Mouse (Mus musculus): ENCODE measurements around the gene Srebf2. TPM values are rescaled to one million over a fixed set of nuclear protein-coding genes. Genes with fewer than 3 reads are reported as not detected.

The Srebf2 gene
- polyA plus RNA-seq, 1 experiment, result not detected

GRCm38 (mm10) chr15:82212752-82213063, 65.7 kb downstream of the Srebf2 start, which contains the start of gene Shisa8:
Shisa8 (minus strand) TSS chr15:82212815.
- TF ChIP-seq POLR2A (IDR thresholded peaks at IDR 0.05; ENCODE audit: insufficient read depth, low read depth, low read length) (no peak), CTCF (IDR thresholded peaks at IDR 0.05; ENCODE audit: insufficient read depth, low read depth, low read length) (no peak)

GRCm38 (mm10) chr15:82213222-82213621, 66.2 kb downstream of the Srebf2 start:
- Histone ChIP-seq H3K27ac (ENCODE audit: insufficient read depth, low read depth, low read length) (peak overlapping the region; percentile 79), H3K4me1 (ENCODE audit: control insufficient read depth, insufficient read depth, low read length) (peaks cover 48% of the 10 kb centered on the region), H3K4me3 (ENCODE audit: insufficient read depth, low read depth, low read length) (peak overlapping the region; percentile 91)
- 50% methylated on average over 4 of the region's 4 CpGs for WGBS
- TF ChIP-seq POLR2A (IDR thresholded peaks at IDR 0.05; ENCODE audit: insufficient read depth, low read depth, low read length), result no peak
- no peak for TF ChIP-seq CTCF (IDR thresholded peaks at IDR 0.05; ENCODE audit: insufficient read depth, low read depth, low read length)

More at GRCm38 (mm10) chr15:82212752-82213063, 65.7 kb downstream of the Srebf2 start, which contains the start of gene Shisa8:
- peaks cover 50% of the 10 kb centered on the region for H3K4me1 ChIP-seq (ENCODE audit: control insufficient read depth, insufficient read depth, low read length)
- WGBS, result under 1% methylated on average over 34 of the region's 34 CpGs
- H3K4me3 ChIP-seq (ENCODE audit: insufficient read depth, low read depth, low read length), result peak within 1 kb of the TSS; percentile 91
- peak within 1 kb of the TSS; percentile 92 for H3K27ac ChIP-seq (ENCODE audit: insufficient read depth, low read depth, low read length)

GRCm38 (mm10) chr15:82215332-82216046, 68.5 kb downstream of the Srebf2 start:
- Histone ChIP-seq H3K4me3 (ENCODE audit: insufficient read depth, low read depth, low read length) (no peak overlapping the region; the same call in 1 of the 2 replicates), H3K27ac (ENCODE audit: insufficient read depth, low read depth, low read length) (peak overlapping the region; percentile 96), H3K4me1 (ENCODE audit: control insufficient read depth, insufficient read depth, low read length) (peaks cover 50% of the 10 kb centered on the region)
- TF ChIP-seq POLR2A (IDR thresholded peaks at IDR 0.05; ENCODE audit: insufficient read depth, low read depth, low read length) (no peak), CTCF (IDR thresholded peaks at IDR 0.05; ENCODE audit: insufficient read depth, low read depth, low read length) (no peak)
- WGBS, result 21% methylated on average over 11 of the region's 11 CpGs

- H3K4me3 ChIP-seq (ENCODE audit: insufficient read depth, low read depth, low read length), result 0 out of 2 replicates have a peak overlapping the region, but pooled peaks have one; percentile 0
- 17% methylated on average over 20 of the region's 20 CpGs for WGBS
- TF ChIP-seq CTCF (IDR thresholded peaks at IDR 0.05; ENCODE audit: insufficient read depth, low read depth, low read length), result no peak
- TF ChIP-seq POLR2A (IDR thresholded peaks at IDR 0.05; ENCODE audit: insufficient read depth, low read depth, low read length), result no peak
- peak overlapping the region; percentile 96 for H3K27ac ChIP-seq (ENCODE audit: insufficient read depth, low read depth, low read length)
- H3K4me1 ChIP-seq (ENCODE audit: control insufficient read depth, insufficient read depth, low read length), result peaks cover 58% of the 10 kb centered on the region
These were observed 69.3 kb downstream of the Srebf2 start for GRCm38 (mm10) chr15:82216142-82216827.

- WGBS, result 23% methylated on average over 7 of the region's 7 CpGs
- H3K4me1 ChIP-seq (ENCODE audit: control insufficient read depth, insufficient read depth, low read length), result peaks cover 58% of the 10 kb centered on the region
- TF ChIP-seq POLR2A (IDR thresholded peaks at IDR 0.05; ENCODE audit: insufficient read depth, low read depth, low read length), result no peak
- peak; percentile 69 for TF ChIP-seq CTCF (IDR thresholded peaks at IDR 0.05; ENCODE audit: insufficient read depth, low read depth, low read length)
These were observed 70.1 kb downstream of the Srebf2 start for GRCm38 (mm10) chr15:82217039-82217438.

GRCm38 (mm10) chr15:82217980-82218379, 71.0 kb downstream of the Srebf2 start:
- Histone ChIP-seq H3K4me3 (ENCODE audit: insufficient read depth, low read depth, low read length) (no peak overlapping the region), H3K4me1 (ENCODE audit: control insufficient read depth, insufficient read depth, low read length) (peaks cover 57% of the 10 kb centered on the region), H3K27ac (ENCODE audit: insufficient read depth, low read depth, low read length) (no peak overlapping the region)
- no peak for TF ChIP-seq CTCF (IDR thresholded peaks at IDR 0.05; ENCODE audit: insufficient read depth, low read depth, low read length)
- no peak for TF ChIP-seq POLR2A (IDR thresholded peaks at IDR 0.05; ENCODE audit: insufficient read depth, low read depth, low read length)
- 68% methylated on average over 9 of the region's 9 CpGs for WGBS

More at GRCm38 (mm10) chr15:82217039-82217438, 70.1 kb downstream of the Srebf2 start:
- Histone ChIP-seq H3K4me3 (ENCODE audit: insufficient read depth, low read depth, low read length) (no peak overlapping the region), H3K27ac (ENCODE audit: insufficient read depth, low read depth, low read length) (peak overlapping the region; percentile 96)

GRCm38 (mm10) chr15:82218778-82219666, 72.0 kb downstream of the Srebf2 start:
- Histone ChIP-seq H3K4me1 (ENCODE audit: control insufficient read depth, insufficient read depth, low read length) (peaks cover 58% of the 10 kb centered on the region), H3K4me3 (ENCODE audit: insufficient read depth, low read depth, low read length) (no peak overlapping the region), H3K27ac (ENCODE audit: insufficient read depth, low read depth, low read length) (no peak overlapping the region)
- TF ChIP-seq POLR2A (IDR thresholded peaks at IDR 0.05; ENCODE audit: insufficient read depth, low read depth, low read length) (no peak), CTCF (IDR thresholded peaks at IDR 0.05; ENCODE audit: insufficient read depth, low read depth, low read length) (no peak)
- WGBS, result 88% methylated on average over 26 of the region's 26 CpGs

GRCm38 (mm10) chr15:82220003-82220675, 73.2 kb downstream of the Srebf2 start:
- peaks cover 57% of the 10 kb centered on the region for H3K4me1 ChIP-seq (ENCODE audit: control insufficient read depth, insufficient read depth, low read length)
- no peak overlapping the region for H3K27ac ChIP-seq (ENCODE audit: insufficient read depth, low read depth, low read length)
- TF ChIP-seq CTCF (IDR thresholded peaks at IDR 0.05; ENCODE audit: insufficient read depth, low read depth, low read length), result no peak
- no peak for TF ChIP-seq POLR2A (IDR thresholded peaks at IDR 0.05; ENCODE audit: insufficient read depth, low read depth, low read length)
- no peak overlapping the region for H3K4me3 ChIP-seq (ENCODE audit: insufficient read depth, low read depth, low read length)
- WGBS, result 52% methylated on average over 11 of the region's 12 CpGs
